Comparison of ENCODE assay signal across 29 mouse cellular contexts in the genomic region with DNA sequence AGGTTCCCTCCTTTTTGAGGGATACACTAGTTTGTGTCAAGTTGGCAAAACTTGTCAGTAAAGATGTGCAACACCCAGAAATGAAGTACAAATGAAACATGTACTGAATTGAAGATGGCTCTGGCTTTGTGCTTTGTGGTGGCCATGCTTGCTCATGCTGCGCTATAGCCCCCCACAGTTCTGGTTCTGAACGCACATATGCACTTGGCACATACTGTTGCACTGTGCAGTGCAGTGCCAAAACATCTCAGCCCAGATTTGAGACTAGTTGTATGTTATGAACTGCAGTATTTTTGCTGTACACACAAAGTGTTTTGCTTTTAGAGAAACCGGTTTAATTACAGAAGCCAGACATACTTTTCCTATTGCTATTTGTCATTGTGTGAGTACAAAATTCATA.
"Had no signal": no experiment of that assay in that cellular context is flagged by ENCODE, and none has a peak within 500 bp of the region (broad histone marks: within the 10 kb centered on the region; RNA-seq: fewer than 3 reads in every experiment).

No protein-coding gene starts in this region.

- ATAC-seq: hindbrain, postnatal 0 days; intestine, embryonic 16.5 days; liver, postnatal 0 days had no signal

- DNase-seq: gastrocnemius, postnatal 14 days; gastrocnemius, postnatal 36 days; heart, adult 11 months; heart, adult 2 months; heart, postnatal 14 days; heart, postnatal 36 days; kidney, adult 11 months; kidney, adult 2 months; kidney, adult 9 months; kidney, postnatal 14 days; kidney, postnatal 4 days; liver; liver, embryonic 13.5 days; liver, postnatal 0 days had no signal

- H3K27ac ChIP-seq: heart, adult 2 months; heart, embryonic 13.5 days; heart, embryonic 15.5 days; hindbrain, embryonic 13.5 days; hindbrain, embryonic 15.5 days; hindbrain, postnatal 0 days; kidney, embryonic 15.5 days; kidney, postnatal 0 days; layer of hippocampus, adult 2 months; left cerebral cortex, adult 2 months; limb, embryonic 10.5 days; limb, embryonic 12.5 days; liver, embryonic 13.5 days; liver, embryonic 15.5 days had no signal

- H3K4me2 ChIP-seq: heart, embryonic 11.5 days; heart, embryonic 13.5 days; heart, embryonic 15.5 days; hindbrain, embryonic 13.5 days; hindbrain, embryonic 15.5 days; kidney, embryonic 15.5 days; limb, embryonic 12.5 days; liver, embryonic 11.5 days; liver, embryonic 13.5 days; liver, embryonic 15.5 days had no signal

- H3K27me3 ChIP-seq: heart, embryonic 13.5 days; heart, embryonic 15.5 days; hindbrain, embryonic 13.5 days; hindbrain, embryonic 15.5 days; kidney, embryonic 15.5 days; limb, embryonic 12.5 days; liver, embryonic 13.5 days; liver, embryonic 15.5 days had no signal

- H3K36me3 ChIP-seq: hindbrain, embryonic 15.5 days; liver, embryonic 13.5 days; liver, embryonic 15.5 days had no signal

- H3K9me3 ChIP-seq: heart, embryonic 13.5 days; heart, embryonic 15.5 days; hindbrain, embryonic 13.5 days; hindbrain, embryonic 15.5 days; kidney, embryonic 15.5 days; limb, embryonic 10.5 days; limb, embryonic 12.5 days; liver, embryonic 13.5 days; liver, embryonic 15.5 days had no signal

- H3K4me1 ChIP-seq: heart, embryonic 13.5 days; heart, embryonic 15.5 days; hindbrain, embryonic 13.5 days; hindbrain, embryonic 15.5 days; kidney, embryonic 15.5 days; limb, embryonic 10.5 days; limb, embryonic 12.5 days; liver, embryonic 13.5 days; liver, embryonic 15.5 days had no signal

- H3K9ac ChIP-seq: heart, embryonic 13.5 days; heart, embryonic 15.5 days; hindbrain, embryonic 13.5 days; hindbrain, embryonic 15.5 days; kidney, embryonic 15.5 days; limb, embryonic 12.5 days; liver, embryonic 13.5 days; liver, embryonic 15.5 days; liver, postnatal 0 days had no signal

- H3K4me3 ChIP-seq: heart, adult 2 months; heart, embryonic 13.5 days; heart, embryonic 15.5 days; hindbrain, embryonic 13.5 days; hindbrain, embryonic 15.5 days; kidney, embryonic 15.5 days; layer of hippocampus, adult 2 months; left cerebral cortex, adult 2 months; limb, embryonic 10.5 days; limb, embryonic 12.5 days; liver, embryonic 13.5 days; liver, embryonic 15.5 days had no signal
